Mouse (Mus musculus) layer of hippocampus, postnatal 36 days (tissue): ENCODE results near the gene Grin2b. TPM values are rescaled to one million over a fixed set of nuclear protein-coding genes. Genes with fewer than 3 reads are reported as not detected.

Experiments
- DNase-seq, 2 experiments: peaks; one replicate each; pipeline ENCODE4 v3.0.0; 2022
- total RNA-seq, 2 experiments: library from RNA; stranded (reverse); gene quantifications; 2 replicates each; pipeline ENCODE4 v1.2.3; 2021

Gene Grin2b
- total RNA-seq, 2 experiments from 2014 or later, result 320 to 364 TPM

DNA sequence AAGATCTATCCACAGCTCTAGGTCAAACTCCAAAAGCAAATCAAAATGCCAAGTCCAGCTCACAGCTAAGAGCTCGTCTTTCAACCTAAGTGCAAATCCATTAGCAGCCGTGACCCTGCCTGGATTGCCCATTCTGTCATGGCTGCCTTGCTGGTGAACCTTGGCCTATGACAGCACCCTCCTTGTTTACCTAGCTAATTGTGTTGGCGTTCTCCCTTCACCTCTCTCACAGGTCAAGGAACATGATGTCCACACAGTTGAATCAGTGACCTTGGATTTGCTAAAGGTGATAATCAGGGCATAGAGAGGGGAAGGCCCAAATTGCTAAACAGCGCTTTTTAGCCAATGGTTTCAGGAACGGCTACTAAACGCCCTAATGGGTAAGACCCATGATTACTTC is 165.2 kb downstream of the Grin2b start:
- DNase-seq, result no peak

DNA sequence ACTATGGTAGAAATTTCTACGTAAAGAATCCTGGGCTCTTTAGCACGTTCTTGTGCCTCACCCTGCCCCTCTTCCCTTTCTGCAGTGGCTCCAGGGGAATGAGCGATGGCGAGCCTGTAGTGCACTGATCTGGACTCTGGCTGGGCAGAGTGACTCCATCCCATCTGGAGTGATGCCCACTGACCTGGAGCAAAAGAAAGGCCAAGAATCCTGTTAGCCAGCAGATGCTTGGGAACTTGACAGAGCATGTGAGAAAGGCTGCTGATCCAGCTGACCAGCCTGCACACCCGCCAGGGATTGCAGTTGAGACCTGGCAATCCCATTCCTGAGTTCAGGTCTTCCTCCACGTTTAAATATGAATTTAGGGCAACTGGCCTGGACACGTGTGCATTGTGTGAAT is 178.6 kb downstream of the Grin2b start:
- DNase-seq, result no peak

DNA sequence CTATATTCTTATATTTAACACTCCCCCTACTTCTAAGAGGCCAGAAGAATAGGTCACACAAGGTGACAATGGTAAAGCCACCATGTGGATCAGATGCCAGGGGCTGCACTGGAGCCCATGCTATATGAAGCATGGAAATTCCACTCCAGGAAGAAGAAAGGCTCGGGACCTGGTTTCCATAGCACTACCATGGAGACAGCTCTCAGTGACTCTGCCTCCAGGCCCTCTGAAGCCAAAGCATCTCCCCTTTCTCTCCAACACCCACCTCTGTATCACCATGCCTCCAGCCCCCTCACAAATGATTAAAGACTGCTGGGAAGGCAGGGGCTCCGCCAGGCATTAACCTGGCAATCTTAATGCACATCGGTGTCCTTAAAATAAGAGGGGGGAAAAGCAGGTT is 179.4 kb downstream of the Grin2b start:
- DNase-seq, result no peak

DNA sequence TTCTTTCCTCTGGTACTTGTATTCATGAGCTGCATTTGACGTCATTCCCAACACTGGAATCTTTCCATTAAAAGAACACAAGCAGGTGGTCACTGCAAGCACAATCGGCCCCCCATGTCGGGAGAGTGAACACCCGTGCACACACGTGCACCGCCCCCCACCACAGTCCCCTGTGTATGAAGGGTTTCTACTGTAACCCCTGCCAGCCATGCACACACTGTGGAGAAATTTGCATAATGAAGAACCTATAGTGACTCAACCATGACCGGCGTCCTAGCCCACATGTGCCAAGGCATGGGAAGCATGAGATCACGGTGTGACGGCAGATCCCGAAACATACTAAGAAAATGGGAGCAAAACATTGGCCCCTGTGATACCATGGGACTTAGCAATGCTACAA is 179.9 kb downstream of the Grin2b start:
- DNase-seq, result no peak

DNA sequence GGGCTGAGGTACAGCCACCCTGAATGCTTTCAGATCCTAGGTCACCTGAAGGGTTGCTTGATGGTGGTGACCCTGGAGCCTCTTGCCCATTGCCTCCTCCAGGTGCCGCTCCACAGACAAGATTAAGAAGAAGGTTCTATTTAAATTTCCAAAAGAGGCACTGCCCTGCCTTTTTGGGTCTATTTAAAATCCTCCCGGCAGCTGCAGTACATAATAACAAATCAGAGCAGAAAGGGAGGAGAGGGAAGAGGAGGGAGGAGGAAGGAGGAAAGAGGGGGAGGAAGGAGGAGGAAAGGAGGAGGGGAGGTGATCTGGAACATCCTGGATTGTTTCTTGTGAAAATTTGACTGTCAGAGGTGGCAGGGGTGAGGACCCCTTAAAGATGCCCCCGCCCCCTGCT is 197.2 kb downstream of the Grin2b start:
- no peak for DNase-seq

DNA sequence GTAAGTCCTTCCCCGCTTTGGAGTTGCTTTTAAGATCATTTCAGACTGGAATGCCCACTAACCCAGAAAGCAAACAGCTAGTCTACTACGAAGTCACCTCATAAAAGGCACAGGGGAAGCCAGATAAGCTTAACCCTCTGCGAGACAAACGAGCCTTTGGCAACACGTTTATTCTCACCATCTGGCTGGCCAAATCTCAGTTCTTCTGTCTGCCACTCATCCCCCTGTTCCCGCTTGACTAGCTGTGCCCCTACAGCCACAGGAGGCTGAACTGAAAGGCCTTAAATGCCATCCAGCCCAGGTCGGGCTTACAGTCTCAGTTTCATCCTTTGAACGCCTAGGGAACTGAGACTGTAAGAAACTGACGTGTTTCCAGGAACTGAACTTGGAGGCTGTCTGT is 200.8 kb downstream of the Grin2b start:
- DNase-seq, result no peak

DNA sequence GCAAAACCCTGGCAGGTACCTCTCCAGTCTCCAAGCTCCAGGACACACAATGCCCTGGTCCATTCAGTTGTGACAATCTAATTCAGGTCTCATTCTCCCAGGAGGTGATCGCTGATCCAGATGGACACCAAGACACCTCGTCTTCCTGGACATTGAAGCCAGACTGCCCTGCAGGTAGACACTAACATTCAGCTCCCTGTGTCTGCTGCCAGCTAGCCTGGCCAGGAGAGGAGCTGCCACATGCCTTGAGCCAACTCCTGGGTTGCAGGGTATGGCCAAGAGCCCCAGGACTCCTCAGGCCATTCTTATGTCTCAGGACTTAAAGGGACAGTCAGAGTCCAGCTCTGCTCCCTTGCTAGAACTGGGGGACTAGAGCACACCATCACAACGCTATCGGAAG is 201.8 kb downstream of the Grin2b start:
- no peak for DNase-seq

DNA sequence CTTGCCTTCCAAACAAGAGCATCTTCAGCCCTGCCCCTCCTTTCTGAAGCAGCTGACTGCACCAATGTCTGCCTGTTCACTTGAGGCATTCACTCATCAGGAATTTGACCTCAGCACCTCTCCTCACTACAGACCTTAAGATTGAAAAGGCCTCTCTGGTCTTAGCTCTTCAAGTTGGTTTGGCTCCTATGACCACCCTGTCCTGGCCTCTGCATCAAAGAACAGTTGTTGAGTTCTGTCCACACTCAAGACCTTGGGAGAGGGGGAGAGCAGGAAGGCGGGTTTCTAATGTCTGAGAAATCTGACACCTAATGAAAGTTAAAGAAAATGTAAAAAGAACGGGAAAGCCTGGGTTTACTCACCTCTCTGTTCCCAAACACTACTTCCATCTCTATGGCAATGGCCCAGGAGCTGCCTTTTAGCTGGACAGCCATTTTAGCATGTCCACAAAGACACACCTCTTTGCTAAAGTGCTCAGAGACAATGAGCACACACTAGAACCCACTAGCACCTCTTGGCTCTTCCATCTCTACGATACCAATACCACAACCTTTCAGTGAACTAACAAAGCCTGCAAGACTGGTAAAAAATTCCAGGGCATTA is 202.5 kb downstream of the Grin2b start:
- DNase-seq, result no peak

DNA sequence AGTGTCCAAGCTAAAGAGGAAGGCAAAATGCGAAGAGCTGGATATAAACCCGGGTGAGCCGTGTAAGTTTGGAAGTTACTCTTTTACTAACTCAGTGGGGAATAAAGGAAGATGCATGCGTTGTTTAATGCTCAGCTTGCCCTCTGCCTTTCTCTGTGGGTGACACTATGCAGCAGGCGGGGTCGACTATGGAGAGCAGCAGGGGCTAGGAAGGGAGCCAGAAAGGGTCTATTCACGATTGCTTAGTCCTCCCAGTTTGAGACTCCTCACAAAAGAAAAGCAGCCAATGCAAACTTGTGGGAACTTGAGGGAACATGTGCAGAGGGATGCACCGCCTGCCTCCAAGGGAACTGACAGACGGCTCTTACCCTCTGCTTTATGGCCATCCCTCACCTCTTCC is 211.5 kb downstream of the Grin2b start:
- DNase-seq, result no peak

DNA sequence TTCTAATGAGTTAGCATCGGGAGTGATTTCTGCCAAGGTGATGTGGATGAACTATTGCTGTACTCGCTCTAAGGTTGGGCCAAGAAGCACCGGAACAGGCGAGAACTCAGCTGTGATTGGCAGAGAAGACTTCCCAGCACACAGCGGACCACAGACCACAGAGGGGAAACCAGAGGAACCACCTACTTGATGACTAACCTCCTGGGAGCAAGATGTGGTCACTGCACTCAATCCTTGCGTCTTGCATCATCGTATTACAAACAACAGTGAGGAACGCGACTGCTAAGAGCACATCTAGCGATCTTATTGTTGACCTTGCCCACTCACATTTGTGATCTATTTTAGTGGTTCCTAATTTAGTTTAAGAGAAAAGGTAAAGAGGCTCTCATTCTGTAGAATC is 213.7 kb downstream of the Grin2b start:
- no peak for DNase-seq

DNA sequence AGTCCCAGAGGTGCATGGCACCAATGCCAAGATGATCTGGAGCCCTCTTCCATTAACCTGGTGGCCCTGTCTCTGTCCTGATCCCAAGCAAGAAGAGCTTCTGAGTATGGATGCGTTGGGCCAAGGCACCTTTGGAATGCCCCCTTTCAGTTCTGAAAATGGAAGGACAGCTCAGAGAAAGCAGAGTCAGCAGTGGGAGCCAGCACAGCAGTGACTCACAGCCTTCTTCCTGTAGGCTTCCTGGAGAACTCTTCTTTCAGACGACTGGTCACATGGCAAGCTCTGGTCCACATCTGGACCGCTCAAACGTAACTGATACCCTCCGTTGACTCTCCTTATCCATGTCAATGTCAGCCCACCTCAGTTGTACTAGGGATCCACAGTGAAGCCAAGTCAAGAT is 221.6 kb downstream of the Grin2b start:
- DNase-seq, result no peak

DNA sequence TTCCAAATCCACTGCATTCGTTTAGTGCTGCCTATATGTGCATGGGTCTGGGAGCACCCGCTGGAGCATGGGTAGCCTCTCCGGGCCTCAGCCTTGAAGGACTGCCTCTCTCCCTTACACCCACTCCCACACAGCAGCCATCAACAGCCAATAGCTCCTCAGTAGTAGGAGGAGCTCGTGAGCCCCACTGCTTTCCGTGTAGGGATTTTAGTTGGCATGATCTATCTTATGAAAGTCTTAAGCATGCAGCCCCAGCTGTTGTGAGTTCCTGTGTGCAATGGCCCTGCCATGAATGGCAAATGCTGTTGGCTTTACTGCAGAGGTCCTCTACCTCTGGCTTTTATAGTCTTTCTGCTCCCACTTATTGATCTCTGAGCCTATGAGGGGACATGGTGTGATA is 227.8 kb downstream of the Grin2b start:
- no peak for DNase-seq

DNA sequence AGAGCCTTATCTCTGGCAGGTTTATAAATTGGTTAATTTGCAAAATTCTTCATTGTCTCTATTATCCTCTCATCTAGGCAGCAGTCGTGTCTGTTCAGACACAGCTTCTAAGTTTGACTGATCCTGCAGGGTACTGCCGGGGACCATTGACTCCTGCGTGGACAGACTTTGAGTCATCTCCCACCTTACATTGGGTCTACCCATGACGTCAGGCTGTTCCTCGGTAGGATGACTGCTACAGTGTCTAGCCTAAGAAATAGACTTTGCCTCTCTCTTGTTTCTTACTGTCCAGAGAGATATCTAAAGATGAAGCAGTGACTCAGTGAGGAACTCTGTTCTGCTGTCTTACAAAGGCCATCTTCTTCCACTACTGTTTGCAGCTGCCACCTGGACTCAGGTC is 229.0 kb downstream of the Grin2b start:
- DNase-seq, result no peak

DNA sequence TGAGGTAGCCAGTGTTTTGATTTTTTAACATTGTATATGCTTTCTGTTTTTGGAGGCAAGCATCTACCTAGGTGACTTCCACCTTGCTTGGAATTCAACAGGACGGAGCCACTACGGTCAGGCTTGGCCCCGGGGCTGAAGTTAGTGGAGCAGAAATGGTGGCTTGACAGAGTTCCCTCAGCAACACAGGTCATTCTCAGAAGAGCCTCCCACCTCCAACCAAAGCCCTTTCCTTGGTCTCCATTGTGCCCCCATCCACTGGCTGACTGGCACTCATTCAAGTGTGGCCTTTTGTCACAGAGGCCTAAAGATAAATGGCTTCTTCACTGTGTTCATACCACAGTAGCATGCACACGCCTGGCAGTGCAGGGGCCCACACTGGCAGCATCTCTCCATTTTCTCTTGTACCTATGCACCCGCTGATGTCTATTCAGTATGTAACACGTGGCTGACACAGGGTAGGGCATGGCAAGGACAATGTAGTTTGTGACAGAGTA is 230.1 kb downstream of the Grin2b start:
- no peak for DNase-seq

DNA sequence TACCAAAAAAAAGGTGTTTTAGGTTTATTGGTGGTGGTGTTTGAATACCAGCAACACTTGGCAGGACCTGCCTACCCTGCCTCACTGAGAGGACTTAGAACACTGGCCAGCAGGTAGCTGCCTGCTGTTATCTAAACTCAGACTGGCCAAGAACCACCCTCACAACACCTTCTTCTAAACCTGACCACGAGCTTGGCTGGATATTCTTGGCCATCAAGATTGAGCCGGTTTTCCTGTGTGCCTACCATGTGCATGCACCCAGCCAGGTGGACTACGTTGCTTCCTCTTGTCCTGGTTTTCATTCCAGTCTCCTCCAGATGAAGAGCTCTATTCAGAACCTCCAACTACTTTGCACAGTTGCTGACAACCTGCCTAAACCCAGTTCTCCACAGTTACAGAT is 240.4 kb downstream of the Grin2b start:
- no peak for DNase-seq

DNA sequence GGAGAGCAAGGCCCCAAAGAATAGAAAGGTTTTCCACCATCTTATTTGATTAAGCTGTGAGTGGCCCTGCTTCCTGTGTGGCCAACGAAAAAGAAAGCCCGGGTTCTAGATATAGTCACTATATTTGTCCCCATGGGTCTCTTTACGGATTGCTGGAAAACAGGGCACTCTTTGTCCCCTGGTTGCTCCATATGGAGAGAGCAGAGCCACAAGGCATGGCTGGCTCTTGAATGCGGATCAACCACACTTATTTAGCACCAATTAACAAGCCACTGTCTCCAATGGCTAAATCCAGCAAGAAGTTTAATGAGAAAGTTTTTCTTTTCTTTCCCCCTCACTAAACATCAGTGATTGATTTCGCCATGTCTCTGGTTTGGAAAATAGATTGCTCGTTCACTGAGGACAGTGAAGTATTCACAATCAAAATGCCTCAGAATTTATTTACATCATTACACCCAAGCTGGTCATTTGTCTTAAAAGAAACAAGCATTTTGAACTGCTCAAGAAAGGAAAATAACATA is 240.9 kb downstream of the Grin2b start:
- no peak for DNase-seq

DNA sequence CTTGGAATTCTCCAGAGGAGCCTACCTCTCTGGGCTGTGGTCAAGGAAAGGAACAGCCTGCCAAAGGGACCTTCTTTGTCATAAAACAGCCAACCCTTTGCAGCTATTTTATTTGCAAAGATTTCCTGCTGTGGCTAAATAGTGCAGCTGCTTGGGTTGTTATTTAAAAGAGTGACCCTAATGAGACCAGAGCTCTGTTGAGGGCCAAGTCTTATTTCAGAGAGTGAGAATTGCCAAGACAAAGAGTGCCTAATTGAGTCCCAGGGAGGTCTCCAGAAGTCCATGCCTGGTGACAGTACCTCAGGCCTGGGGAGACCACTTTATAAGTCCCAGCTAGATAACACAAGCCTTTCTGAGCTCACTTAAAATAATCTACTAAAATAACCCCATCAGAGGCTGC is 255.6 kb downstream of the Grin2b start:
- DNase-seq, result no peak

DNA sequence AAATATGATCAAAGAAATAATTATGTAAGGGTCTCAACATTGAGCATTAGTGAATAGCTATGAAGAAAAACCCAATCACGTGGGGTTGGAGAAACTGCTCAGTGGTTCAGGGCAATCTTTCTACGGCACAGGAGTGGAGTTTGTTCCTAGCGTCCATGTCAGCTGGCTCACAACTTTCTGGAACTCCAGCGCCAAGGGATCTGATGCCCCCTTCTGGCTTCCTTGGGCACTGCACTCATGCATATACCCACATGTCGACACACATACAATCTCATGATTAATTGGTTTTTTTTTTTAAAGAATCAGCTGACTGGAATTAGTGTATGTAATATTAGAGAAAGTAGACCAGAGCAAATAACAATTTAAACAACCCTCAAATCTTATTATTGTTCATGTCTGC is 258.7 kb downstream of the Grin2b start:
- DNase-seq, result no peak

DNA sequence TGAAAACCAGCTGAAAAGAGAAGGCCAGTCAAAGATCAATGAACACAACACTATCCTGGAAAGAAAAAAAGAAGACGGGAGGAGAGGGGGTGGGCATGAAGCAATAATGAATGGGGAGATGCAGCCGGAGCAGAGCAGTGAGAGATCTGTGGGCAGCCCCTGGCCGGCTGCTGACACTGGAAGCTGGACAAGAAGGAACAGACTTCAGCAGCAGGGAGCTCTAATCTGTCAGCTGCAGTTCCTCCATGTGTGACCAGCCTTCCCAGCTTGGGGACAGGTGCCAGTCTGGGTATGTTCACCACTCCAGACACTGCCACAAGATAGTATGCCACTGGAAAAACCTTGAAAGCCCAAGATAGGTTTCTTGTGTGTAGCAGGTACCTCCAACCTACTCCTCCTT is 261.2 kb downstream of the Grin2b start:
- no peak for DNase-seq

DNA sequence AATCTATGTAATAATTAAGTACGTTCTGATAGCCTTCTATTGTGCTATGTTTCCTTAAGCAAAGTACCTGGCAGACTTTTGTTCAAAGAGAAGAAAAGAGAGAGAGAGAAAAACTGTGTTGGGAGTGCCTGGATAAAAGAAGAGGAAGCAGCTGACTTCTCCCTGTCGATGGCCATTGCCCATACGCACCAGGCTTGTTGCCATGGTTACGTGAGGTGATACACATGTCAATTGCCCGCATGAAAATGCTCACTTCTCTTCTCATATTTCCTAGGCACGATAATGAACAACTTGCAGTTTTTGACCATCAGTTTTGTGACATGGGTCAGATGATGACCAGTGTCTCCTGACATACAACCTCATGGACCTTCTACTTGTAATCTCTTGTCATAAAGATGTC is 262.2 kb downstream of the Grin2b start:
- no peak for DNase-seq

DNA sequence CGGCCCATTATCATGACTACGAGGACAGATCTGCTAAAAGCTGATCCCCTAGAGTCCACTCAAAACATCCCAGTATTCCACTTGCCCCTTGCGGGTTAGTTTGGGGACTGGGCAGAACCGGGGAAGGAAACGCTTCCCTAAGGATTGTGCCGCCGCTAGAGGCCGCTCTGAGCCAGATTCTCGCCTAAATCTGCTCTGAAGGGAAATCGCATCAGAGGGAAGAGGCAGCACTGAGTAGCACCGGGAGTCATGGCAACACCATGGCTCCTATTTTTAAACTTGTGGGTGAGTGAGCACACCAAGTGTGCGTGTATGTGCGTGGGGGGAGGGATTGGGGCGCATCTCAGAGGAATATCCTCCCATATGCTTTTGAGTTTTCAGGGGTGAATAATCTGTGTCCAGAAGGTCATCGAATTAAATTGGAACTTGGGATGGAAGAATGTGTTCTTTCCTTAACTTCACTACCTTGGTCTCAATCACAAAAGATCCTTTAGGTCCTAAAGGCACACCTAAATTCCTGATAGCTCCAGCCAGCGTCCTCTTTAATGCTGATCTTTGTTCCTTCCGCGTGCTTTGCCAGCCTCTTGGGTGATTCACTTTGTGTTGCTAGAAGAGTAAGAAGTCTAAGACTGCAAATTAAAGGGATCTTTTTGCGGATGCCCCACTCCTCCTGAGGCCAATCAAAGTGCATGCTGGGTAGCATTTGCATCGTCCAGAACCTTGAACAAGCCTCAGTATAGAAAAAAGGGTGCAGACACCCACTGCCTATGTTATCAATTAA is 265.6 kb downstream of the Grin2b start:
- DNase-seq, result peak; percentile 87 to 89

DNA sequence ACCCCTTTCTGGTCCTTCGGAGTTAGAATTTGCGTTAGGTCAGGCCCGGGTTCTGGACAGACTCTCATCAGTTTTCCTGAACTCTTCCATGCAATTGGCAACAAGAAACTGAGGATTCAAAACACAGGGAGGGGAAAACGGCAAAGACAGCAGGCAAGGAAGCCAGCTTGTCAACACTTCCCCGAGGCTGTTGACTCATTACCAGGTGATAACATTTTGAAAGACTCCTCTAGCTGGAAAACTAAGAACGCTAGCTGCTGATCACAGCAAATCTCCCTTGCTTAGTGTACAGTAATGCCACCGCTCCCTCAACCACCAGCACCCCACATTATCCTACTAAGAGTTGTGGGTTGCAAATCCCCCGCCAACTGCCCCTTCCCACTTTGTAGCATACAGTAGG is 266.2 kb downstream of the Grin2b start:
- no peak for DNase-seq

DNA sequence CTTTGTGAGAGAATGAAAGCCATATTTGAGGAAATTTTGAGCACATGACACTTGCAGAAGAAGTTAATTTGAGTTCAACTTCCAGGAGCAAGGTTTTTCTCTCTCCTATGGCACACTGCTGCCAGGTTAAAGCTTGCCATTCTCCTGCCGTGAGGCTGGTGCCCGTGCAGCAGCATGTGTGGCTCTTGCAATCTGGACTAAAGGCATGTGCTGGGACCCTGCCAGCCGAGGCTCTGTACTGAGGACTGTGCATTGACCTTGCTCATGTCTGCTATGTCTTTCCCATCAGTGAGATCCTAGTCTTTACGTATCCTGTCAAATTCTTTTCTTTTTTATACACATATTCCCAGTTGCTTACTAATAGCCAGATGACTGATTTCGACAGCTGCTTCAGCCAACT is 268.9 kb downstream of the Grin2b start:
- DNase-seq, result no peak

DNA sequence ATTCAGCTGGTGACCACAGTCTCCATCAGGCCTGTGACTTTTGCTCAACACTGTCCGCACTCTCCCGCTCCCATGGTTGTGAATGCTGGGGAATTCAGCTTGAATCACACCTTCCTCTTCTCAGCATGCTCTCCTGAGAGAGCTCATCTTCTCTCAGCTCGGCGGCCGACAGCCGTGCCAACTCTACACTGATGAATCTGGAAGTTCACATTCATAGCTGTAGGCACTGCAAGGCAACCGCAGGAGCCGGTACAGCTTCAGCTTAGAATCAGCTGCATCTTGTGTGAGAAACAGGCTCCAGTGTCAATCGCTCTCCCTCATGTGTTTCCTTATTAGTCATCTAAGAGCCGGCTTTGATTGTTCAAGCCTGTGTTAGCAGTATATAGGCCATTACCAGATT is 272.9 kb downstream of the Grin2b start:
- peak; percentile 41 to 50 for DNase-seq
